Mouse (Mus musculus): ENCODE measurements around the gene Nop58. TPM values are rescaled to one million over a fixed set of nuclear protein-coding genes. Genes with fewer than 3 reads are reported as not detected.

The Nop58 gene
- polyA plus RNA-seq, 1 experiment from 2014 or later = 149 TPM

DNA sequence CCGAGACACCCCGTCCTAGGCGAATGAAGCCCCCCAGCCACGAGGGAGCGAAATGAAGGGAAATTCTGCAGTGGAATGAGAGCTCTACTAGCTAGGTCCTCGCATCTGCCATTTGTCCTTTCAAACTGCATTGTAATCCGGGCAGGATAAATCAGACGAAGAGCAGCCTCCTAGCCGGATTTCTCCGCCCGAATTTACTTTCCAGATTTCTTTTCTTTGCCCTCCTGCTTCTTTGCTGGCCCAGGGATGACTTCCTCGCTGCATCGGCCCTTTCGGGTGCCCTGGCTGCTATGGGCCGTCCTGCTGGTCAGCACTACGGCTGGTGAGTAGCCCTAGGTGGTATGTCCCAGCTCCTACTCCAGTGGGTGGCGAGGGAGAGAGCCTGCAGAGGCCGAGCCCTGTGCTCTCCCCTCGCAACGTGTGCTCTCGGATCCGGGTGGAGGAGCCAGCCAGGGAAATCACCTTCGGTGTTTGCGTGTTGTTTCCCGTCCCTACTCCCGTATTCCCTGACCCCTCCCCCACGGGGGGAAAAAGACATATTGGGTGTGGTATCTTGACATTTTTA lies 79.7 kb downstream of the Nop58 start:
- Histone ChIP-seq H3K36me3 (peaks cover 3% of the 10 kb centered on the region; the same call in 1 of the 2 replicates), H3K9ac (peak overlapping the region; percentile 85), H3K4me2 (peak overlapping the region; percentile 91), H3K27ac (replicated peaks) (peak overlapping the region; percentile 99), H3K4me1 (replicated peaks) (peaks cover 41% of the 10 kb centered on the region), H3K9me3 (no peaks in the 10 kb centered on the region), H3K27me3 (no peaks in the 10 kb centered on the region), H3K4me3 (peak overlapping the region; percentile 60)
- ATAC-seq (ENCODE audit: low read depth) = no peak
- under 1% methylated on average over 27 of the region's 27 CpGs for WGBS

GRCm38 (mm10) chr1:59765279-59765678 lies 80.5 kb downstream of the Nop58 start:
- no peak for ATAC-seq (ENCODE audit: low read depth)
- H3K9ac ChIP-seq = peak overlapping the region; percentile 62
- H3K9me3 ChIP-seq = no peaks in the 10 kb centered on the region
- peak overlapping the region; percentile 60 for H3K4me3 ChIP-seq
- 9% methylated on average over 4 of the region's 4 CpGs for WGBS
- peak overlapping the region; percentile 91 for H3K4me2 ChIP-seq
- no peak overlapping the region for H3K27ac ChIP-seq (replicated peaks)
- H3K36me3 ChIP-seq = peaks cover 3% of the 10 kb centered on the region; the same call in 1 of the 2 replicates
- H3K27me3 ChIP-seq = no peaks in the 10 kb centered on the region
- H3K4me1 ChIP-seq (replicated peaks) = peaks cover 48% of the 10 kb centered on the region

DNA sequence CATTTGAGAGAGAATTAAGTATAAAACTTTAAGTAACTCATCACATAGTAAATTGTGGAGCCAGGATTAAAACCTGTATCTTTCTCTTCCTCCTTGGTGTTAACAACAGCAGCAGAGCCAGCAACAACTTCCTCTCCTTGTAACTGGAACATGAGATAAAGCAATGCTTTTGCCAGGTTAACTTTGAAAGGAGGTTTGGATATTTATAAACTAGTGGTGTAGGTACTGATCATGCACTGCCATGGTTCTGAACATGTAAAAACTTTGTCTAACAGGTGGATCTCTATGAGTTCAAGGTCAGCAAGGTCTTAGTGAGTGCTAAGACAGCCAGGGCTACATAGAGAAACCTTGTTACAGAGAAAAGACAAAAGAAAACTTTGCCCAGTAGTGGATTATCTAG lies 81.9 kb downstream of the Nop58 start:
- no peak for ATAC-seq (ENCODE audit: low read depth)

More for the DNA sequence above, 81.9 kb downstream of the Nop58 start:
- Histone ChIP-seq H3K4me1 (replicated peaks) (peaks cover 58% of the 10 kb centered on the region), H3K9me3 (no peaks in the 10 kb centered on the region), H3K27me3 (no peaks in the 10 kb centered on the region), H3K9ac (peak overlapping the region; percentile 59; the same call in 1 of the 2 replicates), H3K4me3 (peak overlapping the region; percentile 40), H3K27ac (replicated peaks) (no peak overlapping the region), H3K4me2 (peak overlapping the region; percentile 84), H3K36me3 (peaks cover 3% of the 10 kb centered on the region; the same call in 1 of the 2 replicates)

Other genes starting within 250 kb of the Nop58 start
- gene Fzd7, start 202.5 kb upstream of the Nop58 start, polyA plus RNA-seq (2015; fragmentation: Nextera tagmentation; extraction: Ambion mirVana) = 6.7 and 6.8 TPM in 2 replicates
- gene Gm973, start 168.7 kb upstream of the Nop58 start, polyA plus RNA-seq (2015; fragmentation: Nextera tagmentation; extraction: Ambion mirVana) = 6.9 and 10.3 TPM in 2 replicates
- 402 and 414 TPM in 2 replicates for gene Sumo1, start 14.1 kb upstream of the Nop58 start, polyA plus RNA-seq (2015; fragmentation: Nextera tagmentation; extraction: Ambion mirVana)
- 11.8 and 13.8 TPM in 2 replicates for gene Bmpr2, start 78.4 kb downstream of the Nop58 start, polyA plus RNA-seq (2015; fragmentation: Nextera tagmentation; extraction: Ambion mirVana)
- 25.5 and 28.6 TPM in 2 replicates for gene Fam117b, start 228.0 kb downstream of the Nop58 start, polyA plus RNA-seq (2015; fragmentation: Nextera tagmentation; extraction: Ambion mirVana)

All from neural tube, embryonic 13.5 days (tissue).